Mouse (Mus musculus) C2C12 (cell line): ENCODE measurements at regions not wholly inside any gene's neighbourhood (a gene's known extent, or its start where the extent isn't known, plus 50 kb on each side); places are given as distances from the start of the nearest gene placed in this dataset.

Source experiments
- CEBPB ChIP-seq: IDR thresholded peaks from one replicate; pipeline ENCODE4 v1.6.1; 2011; ENCODE audit warnings: low read depth, mild to moderate bottlenecking, control low read depth, moderate library complexity
- CTCF ChIP-seq: IDR thresholded peaks from one replicate; pipeline ENCODE4 v1.5.1; 2011; ENCODE audit not compliant: control insufficient read depth, insufficient read depth, insufficient read length
- MAX ChIP-seq: IDR thresholded peaks from one replicate; pipeline ENCODE4 v1.6.1; 2011; ENCODE audit warnings: mild to moderate bottlenecking, control low read depth
- MYOG ChIP-seq: IDR thresholded peaks from one replicate; pipeline ENCODE4 v1.6.1; 2011; ENCODE audit not compliant: control insufficient read depth, insufficient read length; ENCODE audit errors: extremely low read depth
- USF1 ChIP-seq: IDR thresholded peaks from one replicate; pipeline ENCODE4 v1.6.1; 2011; ENCODE audit warnings: low read depth, mild to moderate bottlenecking, control low read depth, moderate library complexity

DNA sequence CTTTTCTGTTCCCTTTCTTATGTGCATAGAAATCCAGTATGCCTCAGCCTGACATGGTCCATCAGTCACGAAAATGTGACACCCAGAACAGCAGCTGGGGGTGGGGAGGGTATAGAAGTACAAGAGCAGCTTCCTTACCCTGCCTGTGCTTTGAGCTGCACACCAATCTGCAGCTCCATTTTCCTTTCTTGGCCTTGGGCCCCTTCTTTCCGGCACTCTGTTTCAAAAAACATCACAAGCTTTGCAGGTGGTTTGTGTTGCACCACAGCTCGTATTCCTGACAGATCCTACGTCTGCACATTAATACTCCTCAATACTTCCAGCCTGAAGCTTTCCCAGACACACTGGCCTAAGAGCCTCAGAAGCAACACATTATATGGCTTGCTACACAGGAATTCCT is 138.1 kb upstream of the Nt5c1b start:
- TF ChIP-seq CTCF = no peak
- TF ChIP-seq CEBPB = no peak
- no peak for TF ChIP-seq MAX
- no peak for TF ChIP-seq USF1
- TF ChIP-seq MYOG = no peak
